Mouse (Mus musculus) kidney, postnatal 14 days (tissue): Measurements from ENCODE around the gene Nsun5.
A peak's percentile ranks its signal among the peaks of the same experiment; 100 is the strongest.
"Not testable (repeated sequence)": the region's sequence is repeated elsewhere in the genome, so short reads cannot be mapped to it uniquely, and the experiment has no call there.

Experiments used
- DNase-seq: peaks from one replicate; pipeline ENCODE4 v3.0.0; 2022; ENCODE audit warnings: mixed read lengths

Gene Nsun5

GRCm38 (mm10) chr5:135369787-135370654, at the start of gene Nsun5:
Gene Nsun5, plus strand, starts transcription at chr5:135369953.
- peak; percentile 96 for DNase-seq

- DNase-seq, result no peak
Observed at GRCm38 (mm10) chr5:135322197-135322596, 47.6 kb upstream of the Nsun5 start.

- DNase-seq, result no peak
Observed at GRCm38 (mm10) chr5:135326121-135326659, 43.6 kb upstream of the Nsun5 start.

- no peak for DNase-seq
Observed at GRCm38 (mm10) chr5:135329471-135329870, 40.3 kb upstream of the Nsun5 start.

DNA sequence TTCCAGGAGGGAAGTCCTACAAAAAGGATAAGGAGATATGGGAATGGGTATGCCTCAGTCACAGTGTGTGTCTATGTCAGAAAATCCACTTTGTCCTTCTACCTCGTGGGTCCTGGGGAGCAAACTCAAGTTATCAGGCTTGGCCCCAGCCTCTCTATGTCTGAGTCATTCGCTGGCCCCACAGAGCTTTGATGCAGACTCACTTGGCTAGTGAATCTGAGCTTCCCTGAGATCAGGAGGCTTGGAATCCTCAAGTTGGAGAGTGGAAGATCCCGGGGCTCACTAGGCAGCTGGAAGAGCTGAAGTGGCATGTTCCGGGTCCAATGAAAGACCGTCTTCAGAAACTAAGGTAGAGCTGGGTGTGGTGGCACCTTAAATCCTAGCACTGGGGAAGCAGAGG, 39.6 kb upstream of the Nsun5 start:
- no peak for DNase-seq

DNA sequence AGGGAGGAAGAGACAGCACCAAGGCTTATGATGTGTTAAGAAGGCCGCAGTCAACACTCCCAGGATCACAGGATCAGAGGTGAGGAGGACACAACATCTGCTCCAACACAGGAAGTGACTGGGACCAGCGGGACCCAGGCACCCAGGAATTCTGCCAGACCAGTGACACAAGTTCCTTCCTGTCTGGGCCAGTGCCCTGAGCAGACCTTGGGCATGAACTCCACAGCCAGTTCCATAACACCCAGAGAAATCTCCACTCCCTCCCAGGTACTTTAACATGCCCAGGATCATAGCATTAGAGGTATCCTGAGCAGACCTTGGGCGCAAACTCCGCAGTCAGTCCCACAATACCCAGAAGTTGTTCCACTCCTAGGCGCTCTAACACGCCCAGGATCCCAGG, 38.6 kb upstream of the Nsun5 start:
- no peak for DNase-seq

GRCm38 (mm10) chr5:135337575-135337974, 32.2 kb upstream of the Nsun5 start:
- DNase-seq, result peak; percentile 49

DNA sequence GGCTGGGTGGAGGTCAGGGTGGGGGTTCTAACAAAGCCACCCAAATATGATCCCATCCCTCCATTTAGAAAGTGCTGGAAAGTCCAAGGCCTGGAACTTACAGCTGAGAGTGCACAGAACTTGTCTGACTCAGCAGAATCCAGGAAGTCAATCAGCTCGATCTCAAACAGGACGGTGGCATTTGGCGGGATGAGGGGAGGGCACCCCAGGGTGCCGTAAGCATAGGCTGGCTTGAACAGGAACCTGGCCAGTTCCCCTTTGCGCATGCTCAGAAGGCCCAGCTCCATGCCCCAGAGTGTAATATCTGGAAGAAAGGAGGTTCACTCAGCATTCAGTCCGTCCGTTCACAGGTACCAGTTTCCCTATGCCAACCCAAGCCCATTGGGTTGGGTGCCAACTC, 23.8 kb upstream of the Nsun5 start:
- DNase-seq, result no peak

DNA sequence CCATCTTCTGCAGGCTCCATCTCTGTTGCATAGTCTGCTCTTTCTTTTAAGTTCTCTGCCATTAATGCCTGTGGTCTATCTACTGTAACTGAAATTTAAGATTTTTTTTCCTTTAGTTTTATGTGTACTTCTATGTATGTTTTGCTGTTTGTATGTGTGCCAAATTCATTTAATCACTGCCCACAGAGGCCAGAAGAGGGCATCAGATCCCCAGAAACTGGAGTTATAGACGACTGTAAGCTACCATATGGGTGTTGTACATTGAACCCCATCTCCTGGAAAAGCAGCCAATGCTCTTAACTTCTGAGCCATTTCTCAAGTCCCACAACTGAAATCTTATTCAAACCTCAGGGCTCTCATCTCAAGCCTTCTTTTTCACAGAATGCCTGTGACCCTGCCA, 23.3 kb upstream of the Nsun5 start:
- no peak for DNase-seq

- no peak for DNase-seq
Observed at GRCm38 (mm10) chr5:135347511-135348011, 22.2 kb upstream of the Nsun5 start.

- DNase-seq, result no peak
Observed at GRCm38 (mm10) chr5:135349862-135350261, 19.9 kb upstream of the Nsun5 start, which contains the start of gene Fkbp6. Gene Fkbp6, minus strand, starts transcription at chr5:135350044.

GRCm38 (mm10) chr5:135351606-135352005, 18.1 kb upstream of the Nsun5 start:
- no peak for DNase-seq

DNA sequence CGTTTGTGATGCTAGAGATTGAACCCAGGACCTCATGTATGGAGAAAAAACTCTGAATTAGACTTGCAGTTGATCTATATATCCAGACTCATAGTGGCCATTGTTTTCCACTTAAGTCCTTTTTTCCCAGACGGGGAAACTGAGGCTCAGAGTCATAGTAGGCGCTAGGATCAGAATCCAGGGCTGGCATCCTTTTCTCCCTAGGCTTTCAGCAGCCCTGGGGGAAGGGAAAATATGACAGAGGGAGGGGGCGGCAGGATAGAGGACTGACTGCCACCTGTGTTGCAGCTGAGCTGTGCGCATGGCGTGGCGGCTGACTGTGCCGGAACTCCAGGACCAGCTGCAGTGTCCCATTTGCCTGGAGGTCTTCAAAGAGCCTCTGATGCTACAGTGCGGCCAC, 16.8 kb upstream of the Nsun5 start, which contains the start of gene Trim50:
Gene Trim50 (plus strand): TSS at position 301 of the 400 bp plus-strand sequence.
- DNase-seq, result no peak

DNA sequence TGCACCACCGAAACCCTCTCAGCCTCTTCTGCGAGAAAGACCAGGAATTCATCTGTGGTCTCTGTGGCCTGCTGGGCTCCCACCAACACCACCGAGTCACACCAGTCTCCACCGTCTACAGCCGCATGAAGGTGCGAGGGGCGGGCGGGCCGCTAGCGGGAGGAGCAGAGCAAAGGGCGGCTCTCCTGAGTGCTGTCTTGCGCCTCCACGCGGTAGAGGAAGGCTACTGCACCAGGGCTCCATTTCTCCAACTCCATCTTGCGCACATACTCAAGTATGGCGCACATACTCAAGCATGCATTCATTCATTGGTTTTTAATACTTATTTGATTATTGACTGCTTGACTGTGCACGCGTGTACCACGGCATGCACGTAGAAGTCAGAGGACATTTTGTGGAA, 16.2 kb upstream of the Nsun5 start:
- no peak for DNase-seq

GRCm38 (mm10) chr5:135356090-135356489, 13.7 kb upstream of the Nsun5 start:
- no peak for DNase-seq

- DNase-seq, result peak; percentile 50
Observed at GRCm38 (mm10) chr5:135357556-135357955, 12.2 kb upstream of the Nsun5 start.

- no peak for DNase-seq
Observed at GRCm38 (mm10) chr5:135359772-135360171, 10.0 kb upstream of the Nsun5 start.

DNA sequence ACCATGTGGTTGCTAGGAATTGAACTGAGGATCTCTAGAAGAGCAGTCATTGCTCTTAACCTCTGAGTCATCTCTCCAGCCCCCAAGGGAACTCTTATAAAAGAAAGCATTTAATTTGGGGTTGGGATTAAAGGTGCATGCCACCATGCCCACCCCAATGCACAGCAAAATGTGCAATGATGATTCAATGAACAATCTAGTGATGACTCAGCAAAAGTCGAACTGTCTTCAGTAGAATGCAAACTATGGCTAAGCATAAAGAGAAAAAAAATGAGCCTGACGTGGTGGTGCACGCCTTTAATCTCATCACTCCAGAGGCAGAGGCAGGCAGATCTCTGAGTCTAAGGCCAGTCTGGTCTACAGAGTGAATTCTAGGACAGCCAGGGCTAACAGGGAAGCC, 7.2 kb upstream of the Nsun5 start:
- DNase-seq, result no peak

DNA sequence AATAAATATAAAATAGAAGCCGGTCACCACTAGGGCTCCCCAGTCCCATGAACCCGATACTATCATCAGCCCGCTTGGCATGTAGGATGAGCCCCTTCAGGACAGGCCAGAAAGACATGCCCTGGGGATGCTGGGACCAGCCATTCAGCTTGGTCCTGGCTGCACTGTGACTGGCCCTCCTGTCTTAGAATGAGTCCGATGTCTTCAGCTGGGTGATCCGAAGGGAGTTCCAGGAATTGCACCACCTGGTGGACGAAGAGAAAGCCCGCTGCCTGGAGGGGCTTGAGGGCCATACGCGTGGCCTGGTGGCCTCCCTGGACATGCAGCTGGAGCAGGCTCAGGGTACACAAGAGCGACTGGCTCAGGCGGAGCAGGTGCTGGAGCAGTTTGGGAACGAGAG, 6.2 kb upstream of the Nsun5 start:
- DNase-seq, result peak; percentile 39

DNA sequence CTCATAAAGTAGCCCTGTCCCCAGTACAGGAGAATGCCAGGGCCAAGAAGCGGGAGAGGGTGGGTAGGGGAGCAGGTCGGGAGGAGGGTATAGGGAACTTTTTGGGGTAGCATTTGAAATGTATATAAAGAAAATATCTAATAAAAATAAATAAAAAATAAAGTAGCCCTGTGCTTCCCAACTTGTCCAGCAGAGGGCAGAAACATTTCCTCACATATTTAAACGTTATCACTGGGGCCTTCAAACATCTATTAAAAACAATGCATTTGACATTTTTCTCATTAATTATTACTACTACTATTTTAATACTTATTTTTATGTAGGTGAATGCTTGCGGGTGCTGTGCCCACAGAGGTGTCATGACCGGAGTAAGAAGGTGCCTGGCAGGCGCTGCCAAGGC, 1.9 kb upstream of the Nsun5 start:
- DNase-seq, result no peak

GRCm38 (mm10) chr5:135368312-135368711, 1.4 kb upstream of the Nsun5 start:
- no peak for DNase-seq

DNA sequence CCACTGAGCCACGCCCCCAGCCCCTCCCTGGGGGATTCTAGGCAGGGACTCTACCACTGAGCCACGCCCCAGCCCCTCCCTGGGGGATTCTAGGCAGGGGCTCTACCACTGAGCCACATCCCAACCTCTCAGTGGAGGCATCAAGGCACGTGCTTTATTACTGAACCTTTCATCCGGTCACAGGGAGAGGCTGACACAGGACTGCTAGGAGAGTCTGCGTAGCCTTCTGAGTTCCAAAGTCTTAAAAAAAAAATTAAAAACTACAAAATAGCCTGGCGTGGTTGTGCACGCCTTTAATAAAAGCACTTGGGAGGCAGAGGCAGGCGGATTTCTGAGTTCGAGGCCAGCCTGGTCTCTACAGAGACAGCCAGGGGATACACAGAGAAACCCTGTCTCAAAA, 557 bp upstream of the Nsun5 start:
- DNase-seq, result not testable (repeated sequence)

DNA sequence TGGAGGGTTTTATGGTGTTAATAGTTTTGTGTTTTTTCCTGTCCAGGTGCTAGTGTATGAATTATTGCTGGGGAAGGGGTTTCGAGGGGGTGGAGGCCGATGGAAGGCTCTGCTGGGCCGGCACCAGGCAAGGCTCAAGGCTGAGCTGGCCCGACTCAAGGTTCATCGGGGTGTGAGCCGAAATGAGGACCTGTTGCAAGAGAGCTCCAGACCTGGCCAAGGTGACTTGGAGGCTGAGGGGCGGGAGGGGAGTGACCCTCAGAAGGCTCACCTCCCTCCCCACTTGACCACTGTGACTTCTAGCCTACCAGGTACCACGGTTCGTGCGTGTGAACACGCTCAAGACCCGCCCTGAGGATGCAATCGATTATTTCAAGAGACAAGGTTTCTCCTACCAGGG, 1.4 kb downstream of the Nsun5 start:
- no peak for DNase-seq

DNA sequence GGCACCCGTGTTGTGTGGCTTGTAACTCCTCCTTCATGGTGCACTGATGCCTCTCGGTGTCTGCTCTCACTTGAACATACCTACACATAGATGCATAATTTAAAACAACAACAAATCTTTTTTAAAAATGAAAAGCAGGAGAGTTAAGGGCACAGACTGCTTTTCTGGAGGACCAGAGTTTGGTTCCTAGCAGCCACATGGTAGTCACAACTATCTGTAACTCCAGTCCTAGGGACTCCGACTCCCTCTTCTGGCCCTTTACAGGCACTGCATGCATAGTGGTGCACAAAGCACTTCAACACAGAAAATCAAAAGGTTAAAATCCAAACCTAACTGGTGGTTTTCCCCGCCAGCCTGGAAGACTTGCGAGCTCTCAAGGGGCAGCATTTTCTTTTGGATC, 3.8 kb downstream of the Nsun5 start:
- DNase-seq, result no peak
